24 mouse cellular contexts compared by ENCODE assay signal in genomic region chr5:17006807-17007522, GRCm38 (mm10).
DNase-seq lines count a peak whose midpoint lies in the region; ATAC-seq and TF ChIP-seq lines count a peak whose summit lies in the region.
"Had no signal": no experiment of that assay in that cellular context is flagged by ENCODE, and none has a peak within 500 bp of the region (broad histone marks: within the 10 kb centered on the region; RNA-seq: fewer than 3 reads in every experiment).

No protein-coding gene starts in this region.

- WGBS in forebrain, postnatal 0 days, result 53% methylated on average over 3 of the region's 3 CpGs
- WGBS in forebrain, embryonic 13.5 days, result 69% methylated on average over 3 of the region's 3 CpGs

- TF ChIP-seq CTCF in forebrain, postnatal 0 days (IDR thresholded peaks at IDR 0.05; ENCODE audit: low read depth), result no peak

- H3K36me3 ChIP-seq in forebrain, postnatal 0 days (ENCODE audit: insufficient read depth), result no peaks in the 10 kb centered on the region
- no peaks in the 10 kb centered on the region for H3K36me3 ChIP-seq in forebrain, embryonic 13.5 days (ENCODE audit: poor library complexity, severe bottlenecking)
- H3K36me3 ChIP-seq: forebrain, embryonic 10.5 days; heart, embryonic 10.5 days had no signal

- no peak overlapping the region for H3K27ac ChIP-seq in forebrain, postnatal 0 days (ENCODE audit: low read depth, low read length)
- H3K27ac ChIP-seq in forebrain, embryonic 13.5 days, result no peak overlapping the region
- H3K27ac ChIP-seq: forebrain, embryonic 10.5 days; heart, embryonic 10.5 days; left cerebral cortex, adult 2 months; stomach, postnatal 0 days had no signal

- ATAC-seq in forebrain, postnatal 0 days, result peak; percentile 89
- no peak for ATAC-seq in forebrain, embryonic 13.5 days
- ATAC-seq in granulocyte monocyte progenitor cell, adult 5-6 weeks (replicated peaks; ENCODE audit: poor library complexity, severe bottlenecking), result peak; percentile 94
- no peak for ATAC-seq in erythroblast, adult 5-6 weeks (replicated peaks; ENCODE audit: low FRiP score, poor library complexity, severe bottlenecking)
- ATAC-seq: CD4-positive, CD25-positive, alpha-beta regulatory T cell, adult 4 months; intestine, postnatal 0 days; liver, postnatal 0 days; midbrain, embryonic 16.5 days had no signal

- H3K4me3 ChIP-seq in forebrain, postnatal 0 days (ENCODE audit: low read depth, low read length), result no peak overlapping the region
- no peak overlapping the region for H3K4me3 ChIP-seq in forebrain, embryonic 13.5 days
- H3K4me3 ChIP-seq: forebrain, embryonic 10.5 days; heart, embryonic 10.5 days; left cerebral cortex, adult 2 months; megakaryocyte, embryonic 14.5 days; myocyte had no signal

- no peaks in the 10 kb centered on the region for H3K4me1 ChIP-seq in forebrain, postnatal 0 days (ENCODE audit: insufficient read depth)
- no peaks in the 10 kb centered on the region for H3K4me1 ChIP-seq in forebrain, embryonic 13.5 days
- H3K4me1 ChIP-seq: forebrain, embryonic 10.5 days; heart, embryonic 10.5 days; megakaryocyte, embryonic 14.5 days had no signal

- no peak overlapping the region for H3K4me2 ChIP-seq in forebrain, postnatal 0 days (ENCODE audit: low read depth)
- H3K4me2 ChIP-seq in forebrain, embryonic 13.5 days, result no peak overlapping the region
- H3K4me2 ChIP-seq: liver, embryonic 11.5 days had no signal

- no peaks in the 10 kb centered on the region for H3K9me3 ChIP-seq in forebrain, postnatal 0 days (ENCODE audit: low read length)
- H3K9me3 ChIP-seq in forebrain, embryonic 13.5 days (replicated peaks), result no peaks in the 10 kb centered on the region
- H3K9me3 ChIP-seq: forebrain, embryonic 10.5 days; heart, embryonic 10.5 days had no signal

- no peaks in the 10 kb centered on the region for H3K27me3 ChIP-seq in forebrain, postnatal 0 days (ENCODE audit: insufficient read depth, low read length)
- no peaks in the 10 kb centered on the region for H3K27me3 ChIP-seq in forebrain, embryonic 13.5 days
- H3K27me3 ChIP-seq: megakaryocyte, embryonic 14.5 days had no signal

- peak; percentile 2 for DNase-seq in forebrain, postnatal 0 days
- peak; percentile 8 for DNase-seq in retina, embryonic 14.5 days (ENCODE audit: low spot score)
- no peak for DNase-seq in retina, postnatal 1 day
- DNase-seq in adrenal gland, adult 2 months, result no peak
- DNase-seq: adrenal gland, postnatal 25 days; cerebellum, adult 9-10 months; kidney, postnatal 4 days; layer of hippocampus, adult 9-11 months; liver, postnatal 0 days; lung, postnatal 10 days; thymus, postnatal 14 days had no signal

- H3K9ac ChIP-seq in forebrain, postnatal 0 days, result no peak overlapping the region
- no peak overlapping the region for H3K9ac ChIP-seq in forebrain, embryonic 13.5 days
- H3K9ac ChIP-seq: liver, postnatal 0 days had no signal

Comparison
In these comparisons a context has a peak if more than half of its experiments do, and no peak if none do; other contexts are left out.
1. ATAC-seq: peak in forebrain, postnatal 0 days (single experiment) and granulocyte monocyte progenitor cell, adult 5-6 weeks (single experiment); none in forebrain, embryonic 13.5 days (single experiment) and erythroblast, adult 5-6 weeks (single experiment).
2. DNase-seq: peak in forebrain, postnatal 0 days (single experiment) and retina, embryonic 14.5 days (single experiment); none in retina, postnatal 1 day (single experiment) and adrenal gland, adult 2 months (single experiment).